Mouse (Mus musculus) stomach, embryonic 16.5 days (tissue): ENCODE measurements around the gene Gm49721. TPM values are rescaled to one million over a fixed set of nuclear protein-coding genes. Genes with fewer than 3 reads are reported as not detected.
"Not testable (repeated sequence)": the region's sequence is repeated elsewhere in the genome, so short reads cannot be mapped to it uniquely, and the experiment has no call there.

Experiments used
- ATAC-seq: fragments of 200-750 bp; cut with Nextera tagmentation; 2 replicates; pipeline ENCODE4 v1.8.0; 2017; ENCODE audit warnings: moderate number of reproducible peaks, moderate TSS enrichment; ENCODE audit not compliant: insufficient read depth, low FRiP score
- H3K27ac ChIP-seq: fragments of 300-500 bp; sonication (generic); 2 replicates; pipeline ENCODE4 v1.5.1; 2014; ENCODE audit warnings: low read length
- H3K27me3 ChIP-seq: fragments of 300-500 bp; sonication (generic); 2 replicates; pipeline ENCODE4 v1.6.1; 2014; ENCODE audit warnings: low read length, control low read depth, mixed read lengths; ENCODE audit not compliant: control insufficient read depth, insufficient read depth
- H3K36me3 ChIP-seq: fragments of 300-500 bp; sonication (generic); 2 replicates; pipeline ENCODE4 v1.6.1; 2014; ENCODE audit warnings: low read length; ENCODE audit not compliant: control insufficient read depth, insufficient read depth
- H3K4me1 ChIP-seq: fragments of 300-500 bp; sonication (generic); 2 replicates; pipeline ENCODE4 v1.6.1; 2014; ENCODE audit warnings: low read length, control low read depth, mixed read lengths; ENCODE audit not compliant: control insufficient read depth, insufficient read depth
- H3K4me2 ChIP-seq: fragments of 300-500 bp; sonication (generic); 2 replicates; pipeline ENCODE4 v1.6.1; 2014; ENCODE audit warnings: low read depth, low read length, mixed read lengths
- H3K4me3 ChIP-seq: fragments of 300-500 bp; sonication (generic); replicated peaks from 2 replicates; pipeline ENCODE4 v1.5.1; 2014; ENCODE audit warnings: mild to moderate bottlenecking, low read length
- H3K9ac ChIP-seq: fragments of 300-500 bp; sonication (generic); 2 replicates; pipeline ENCODE4 v1.6.1; 2014; ENCODE audit warnings: low read length
- H3K9me3 ChIP-seq: fragments of 300-500 bp; sonication (generic); replicated peaks from 2 replicates; pipeline ENCODE4 v1.6.1; 2016; ENCODE audit warnings: low read length, control low read depth; ENCODE audit not compliant: control insufficient read depth
- WGBS: fragments of 180-500 bp; shearing (Covaris S2); extraction: QIAGEN DNeasy Blood & Tissue Kit; methylation state at CpG from one replicate; pipeline ENCODE4 v1.1.7; 2014; 5-methylcytosine and 5-hydroxymethylcytosine counted together
- polyA plus RNA-seq: library from polyadenylated mRNA; unstranded; fragments of >200 nt; fragmentation: Nextera tagmentation; extraction: Ambion mirVana; gene quantifications from 2 replicates; pipeline ENCODE4 v1.2.1, GENCODE M21; 2015

Gm49721 gene
- polyA plus RNA-seq, 1 experiment from 2014 or later = 0.37 TPM

GRCm38 (mm10) chr17:7085469-7086168 lies 106.9 kb downstream of the Gm49721 start:
- H3K36me3 ChIP-seq = not testable (repeated sequence)

GRCm38 (mm10) chr17:7086836-7087235 lies 108.1 kb downstream of the Gm49721 start:
- 81% methylated on average over 6 of the region's 8 CpGs for WGBS
- not testable (repeated sequence) for ATAC-seq

More at GRCm38 (mm10) chr17:7085469-7086168, 106.9 kb downstream of the Gm49721 start:
- H3K4me1 ChIP-seq, H3K4me3 ChIP-seq, H3K4me2 ChIP-seq, H3K27ac ChIP-seq, ATAC-seq, H3K9ac ChIP-seq, H3K27me3 ChIP-seq, H3K9me3 ChIP-seq: not testable (repeated sequence)
- WGBS = no CpG with 5 or more reads among the region's 12 CpGs

More at GRCm38 (mm10) chr17:7086836-7087235, 108.1 kb downstream of the Gm49721 start:
- not testable (repeated sequence) for H3K27ac ChIP-seq, H3K36me3 ChIP-seq, H3K9me3 ChIP-seq, H3K4me2 ChIP-seq, H3K4me3 ChIP-seq, H3K9ac ChIP-seq, H3K27me3 ChIP-seq, H3K4me1 ChIP-seq

Other genes starting within 250 kb of the Gm49721 start
- gene Ezr, start 196.1 kb upstream of the Gm49721 start, polyA plus RNA-seq = 266 and 335 TPM in 2 replicates
- gene Rsph3b, start 30.2 kb upstream of the Gm49721 start, polyA plus RNA-seq = 43.5 and 51.8 TPM in 2 replicates
- gene Tagap1, start 17.7 kb upstream of the Gm49721 start, polyA plus RNA-seq = 35.8 and 37.6 TPM in 2 replicates
- gene Rnaset2b, start 8.3 kb upstream of the Gm49721 start, polyA plus RNA-seq = 245 and 270 TPM in 2 replicates
- not detected in 2 replicates for gene Gm1604a, start 46.7 kb downstream of the Gm49721 start, polyA plus RNA-seq
- gene Rps6ka2, start 191.2 kb downstream of the Gm49721 start, polyA plus RNA-seq = 7.2 and 7.8 TPM in 2 replicates